Mouse (Mus musculus): ENCODE results near the gene Hnrnpm.
"Not testable (repeated sequence)": the region's sequence is repeated elsewhere in the genome, so short reads cannot be mapped to it uniquely, and the experiment has no call there.

Gene Hnrnpm

GRCm38 (mm10) chr17:33675452-33675851 is 11.2 kb downstream of the Hnrnpm start:
- DNase-seq (ENCODE audit: extremely low read depth, insufficient read length, low spot score) = no peak

- DNase-seq (ENCODE audit: extremely low read depth, insufficient read length, low spot score) = no peak
These were observed 12.8 kb downstream of the Hnrnpm start for GRCm38 (mm10) chr17:33673837-33674236.

- DNase-seq (ENCODE audit: extremely low read depth, insufficient read length, low spot score) = no peak
These were observed 17.0 kb downstream of the Hnrnpm start for GRCm38 (mm10) chr17:33669681-33670080.

GRCm38 (mm10) chr17:33666813-33667212 is 19.8 kb downstream of the Hnrnpm start:
- DNase-seq (ENCODE audit: extremely low read depth, insufficient read length, low spot score) = no peak

- DNase-seq (ENCODE audit: extremely low read depth, insufficient read length, low spot score) = no peak
These were observed 36.7 kb downstream of the Hnrnpm start for GRCm38 (mm10) chr17:33649781-33650475.

GRCm38 (mm10) chr17:33645073-33645472 is 41.6 kb downstream of the Hnrnpm start:
- DNase-seq (ENCODE audit: extremely low read depth, insufficient read length, low spot score) = no peak

- DNase-seq (ENCODE audit: extremely low read depth, insufficient read length, low spot score) = no peak
These were observed 42.6 kb downstream of the Hnrnpm start for GRCm38 (mm10) chr17:33644068-33644467.

- no peak for DNase-seq (ENCODE audit: extremely low read depth, insufficient read length, low spot score)
These were observed 46.9 kb downstream of the Hnrnpm start for GRCm38 (mm10) chr17:33639743-33640142.

- no peak for DNase-seq (ENCODE audit: extremely low read depth, insufficient read length, low spot score)
These were observed 49.0 kb downstream of the Hnrnpm start, which contains the start of gene Pram1 for GRCm38 (mm10) chr17:33637516-33638276. Pram1 (plus strand) TSS chr17:33638056.

- DNase-seq (ENCODE audit: extremely low read depth, insufficient read length, low spot score) = no peak
These were observed 49.6 kb downstream of the Hnrnpm start for GRCm38 (mm10) chr17:33637038-33637437.

GRCm38 (mm10) chr17:33631796-33632195 is 54.9 kb downstream of the Hnrnpm start:
- DNase-seq (ENCODE audit: extremely low read depth, insufficient read length, low spot score) = no peak

- DNase-seq (ENCODE audit: extremely low read depth, insufficient read length, low spot score) = no peak
These were observed 55.4 kb downstream of the Hnrnpm start for GRCm38 (mm10) chr17:33631236-33631635.

GRCm38 (mm10) chr17:33630171-33630895 is 56.3 kb downstream of the Hnrnpm start:
- no peak for DNase-seq (ENCODE audit: extremely low read depth, insufficient read length, low spot score)

- DNase-seq (ENCODE audit: extremely low read depth, insufficient read length, low spot score) = no peak
These were observed 57.1 kb downstream of the Hnrnpm start for GRCm38 (mm10) chr17:33629487-33630125.

- DNase-seq (ENCODE audit: extremely low read depth, insufficient read length, low spot score) = peak; percentile 91
These were observed 57.8 kb downstream of the Hnrnpm start, which contains the start of gene Zfp414 for GRCm38 (mm10) chr17:33628621-33629486. Zfp414 (plus strand) TSS chr17:33629090.

- no peak for DNase-seq (ENCODE audit: extremely low read depth, insufficient read length, low spot score)
These were observed 59.4 kb downstream of the Hnrnpm start for GRCm38 (mm10) chr17:33627281-33627680.

- DNase-seq (ENCODE audit: extremely low read depth, insufficient read length, low spot score) = not testable (repeated sequence)
These were observed 72.9 kb downstream of the Hnrnpm start for GRCm38 (mm10) chr17:33613726-33614125.

- DNase-seq (ENCODE audit: extremely low read depth, insufficient read length, low spot score) = no peak
These were observed 76.1 kb downstream of the Hnrnpm start for GRCm38 (mm10) chr17:33610548-33610947.

- DNase-seq (ENCODE audit: extremely low read depth, insufficient read length, low spot score) = no peak
These were observed 79.4 kb downstream of the Hnrnpm start for GRCm38 (mm10) chr17:33607273-33607672.

GRCm38 (mm10) chr17:33601947-33602346 is 84.7 kb downstream of the Hnrnpm start:
- DNase-seq (ENCODE audit: extremely low read depth, insufficient read length, low spot score) = no peak
